Mouse (Mus musculus) heart, embryonic 14.5 days (tissue): Measurements from ENCODE around the gene Cacng7. TPM values are rescaled to one million over a fixed set of nuclear protein-coding genes. Genes with fewer than 3 reads are reported as not detected.
A peak's percentile ranks its signal among the peaks of the same experiment; 100 is the strongest.

Experiments used
- ATAC-seq: fragments of 200-750 bp; cut with Nextera tagmentation; 2 replicates; pipeline ENCODE4 v1.8.0; 2017; ENCODE audit warnings: low read depth, moderate TSS enrichment; ENCODE audit not compliant: insufficient number of reproducible peaks, insufficient read depth, low FRiP score
- H3K27ac ChIP-seq, 2 experiments: fragments of 200-500 bp in 1 of 2; fragments of 300-500 bp in 1 of 2; sonication (generic) in 1 of 2; replicated peaks in 1 of 2; 2 replicates each; pipeline ENCODE4 v1.5.1; 2012 to 2014; ENCODE audit warnings: low read depth in 2 of 2, low read length in 2 of 2, control low read depth in 1 of 2, mild to moderate bottlenecking in 1 of 2, mixed read lengths in 1 of 2; ENCODE audit not compliant: control insufficient read depth in 1 of 2, insufficient read depth in 1 of 2
- H3K27me3 ChIP-seq: fragments of 300-500 bp; sonication (generic); 2 replicates; pipeline ENCODE4 v1.6.1; 2014; ENCODE audit warnings: mild to moderate bottlenecking, low read length, control low read depth; ENCODE audit not compliant: control insufficient read depth, insufficient read depth
- H3K36me3 ChIP-seq: fragments of 300-500 bp; sonication (generic); 2 replicates; pipeline ENCODE4 v1.6.1; 2014; ENCODE audit warnings: mild to moderate bottlenecking, control low read depth, low read length, mixed read lengths; ENCODE audit not compliant: control insufficient read depth, insufficient read depth
- H3K4me1 ChIP-seq, 2 experiments: fragments of 200-500 bp in 1 of 2; fragments of 300-500 bp in 1 of 2; sonication (generic) in 1 of 2; 2 replicates each; pipeline ENCODE4 v1.6.1; 2012 to 2014; ENCODE audit warnings: low read length in 2 of 2, control low read depth in 1 of 2, mixed read lengths in 1 of 2; ENCODE audit not compliant: control insufficient read depth in 2 of 2, insufficient read depth in 2 of 2
- H3K4me2 ChIP-seq: fragments of 300-500 bp; sonication (generic); 2 replicates; pipeline ENCODE4 v1.6.1; 2014; ENCODE audit warnings: mild to moderate bottlenecking, low read length
- H3K4me3 ChIP-seq, 2 experiments: fragments of 200-500 bp in 1 of 2; fragments of 300-500 bp in 1 of 2; sonication (generic) in 1 of 2; 2 replicates each; pipeline ENCODE4 v1.5.1; 2012 to 2014; ENCODE audit warnings: low read length in 2 of 2, mild to moderate bottlenecking in 2 of 2, control low read depth in 1 of 2, low read depth in 1 of 2, moderate library complexity in 1 of 2; ENCODE audit not compliant: control insufficient read depth in 1 of 2, insufficient read depth in 1 of 2
- H3K9ac ChIP-seq: fragments of 300-500 bp; sonication (generic); 2 replicates; pipeline ENCODE4 v1.6.1; 2014; ENCODE audit warnings: mild to moderate bottlenecking, low read length
- H3K9me3 ChIP-seq: fragments of 300-500 bp; sonication (generic); 2 replicates; pipeline ENCODE4 v1.6.1; 2016; ENCODE audit warnings: low read length, control low read depth; ENCODE audit not compliant: control insufficient read depth
- WGBS: fragments of 180-500 bp; shearing (Covaris S2); extraction: QIAGEN DNeasy Blood & Tissue Kit; methylation state at CpG from one replicate; pipeline ENCODE4 v1.1.7; 2014; 5-methylcytosine and 5-hydroxymethylcytosine counted together
- polyA plus RNA-seq: library from polyadenylated mRNA; unstranded; fragments of >200 nt; fragmentation: Nextera tagmentation; extraction: Ambion mirVana; gene quantifications from 2 replicates; pipeline ENCODE4 v1.2.1, GENCODE M21; 2014

Gene Cacng7
- polyA plus RNA-seq, 1 experiment from 2014 or later = 0.39 TPM

- no peak overlapping the region for H3K27ac ChIP-seq
- no peaks in the 10 kb centered on the region for H3K27me3 ChIP-seq
- no peaks in the 10 kb centered on the region for H3K36me3 ChIP-seq
- 53% methylated on average over 3 of the region's 3 CpGs for WGBS
- no peaks in the 10 kb centered on the region for H3K9me3 ChIP-seq
- no peak overlapping the region for H3K9ac ChIP-seq
- no peak overlapping the region for H3K4me2 ChIP-seq
- no peak for ATAC-seq
- H3K4me1 ChIP-seq = no peaks in the 10 kb centered on the region; a peak in 1 of 4 replicates
- H3K4me3 ChIP-seq = no peak overlapping the region
These were observed 11.9 kb upstream of the Cacng7 start for GRCm38 (mm10) chr7:3320856-3321255.

- ATAC-seq = no peak
- WGBS = 94% methylated on average over 1 of the region's 1 CpGs
- no peak overlapping the region for H3K4me3 ChIP-seq
- no peaks in the 10 kb centered on the region; a peak in 1 of 4 replicates for H3K4me1 ChIP-seq
- no peaks in the 10 kb centered on the region for H3K9me3 ChIP-seq
- no peak overlapping the region for H3K9ac ChIP-seq
- no peaks in the 10 kb centered on the region for H3K27me3 ChIP-seq
- H3K27ac ChIP-seq = no peak overlapping the region
- no peaks in the 10 kb centered on the region for H3K36me3 ChIP-seq
- no peak overlapping the region for H3K4me2 ChIP-seq
These were observed 8.9 kb upstream of the Cacng7 start for GRCm38 (mm10) chr7:3323826-3324225.

DNA sequence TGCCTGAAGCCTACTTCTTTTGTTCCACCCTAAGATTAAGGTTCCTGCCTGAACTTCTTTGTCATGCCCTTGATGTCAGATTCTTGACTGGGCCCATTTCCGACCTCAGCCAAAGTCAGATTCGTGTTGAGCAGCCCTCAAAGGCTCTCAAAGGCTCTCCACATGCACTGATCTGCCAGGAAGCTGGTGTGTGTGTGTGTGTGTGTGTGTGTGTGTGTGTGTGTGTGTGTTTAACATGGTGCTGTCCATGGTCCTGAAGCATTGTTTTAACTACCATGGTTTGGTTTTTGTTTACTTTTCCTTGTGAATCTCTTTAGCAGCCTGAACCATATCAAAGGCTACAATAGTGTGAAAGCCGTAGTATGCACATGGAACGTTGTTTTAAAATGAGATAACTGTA lies 4.8 kb upstream of the Cacng7 start:
- peaks cover 32% of the 10 kb centered on the region for H3K27me3 ChIP-seq
- H3K9ac ChIP-seq = no peak overlapping the region
- no peak overlapping the region for H3K4me2 ChIP-seq
- no peaks in the 10 kb centered on the region for H3K9me3 ChIP-seq
- H3K4me1 ChIP-seq = no peaks in the 10 kb centered on the region; a peak in 1 of 4 replicates
- no peaks in the 10 kb centered on the region for H3K36me3 ChIP-seq
- no peak for ATAC-seq
- no peak overlapping the region for H3K27ac ChIP-seq
- no peak overlapping the region for H3K4me3 ChIP-seq
- WGBS = 40% methylated on average over 4 of the region's 4 CpGs

DNA sequence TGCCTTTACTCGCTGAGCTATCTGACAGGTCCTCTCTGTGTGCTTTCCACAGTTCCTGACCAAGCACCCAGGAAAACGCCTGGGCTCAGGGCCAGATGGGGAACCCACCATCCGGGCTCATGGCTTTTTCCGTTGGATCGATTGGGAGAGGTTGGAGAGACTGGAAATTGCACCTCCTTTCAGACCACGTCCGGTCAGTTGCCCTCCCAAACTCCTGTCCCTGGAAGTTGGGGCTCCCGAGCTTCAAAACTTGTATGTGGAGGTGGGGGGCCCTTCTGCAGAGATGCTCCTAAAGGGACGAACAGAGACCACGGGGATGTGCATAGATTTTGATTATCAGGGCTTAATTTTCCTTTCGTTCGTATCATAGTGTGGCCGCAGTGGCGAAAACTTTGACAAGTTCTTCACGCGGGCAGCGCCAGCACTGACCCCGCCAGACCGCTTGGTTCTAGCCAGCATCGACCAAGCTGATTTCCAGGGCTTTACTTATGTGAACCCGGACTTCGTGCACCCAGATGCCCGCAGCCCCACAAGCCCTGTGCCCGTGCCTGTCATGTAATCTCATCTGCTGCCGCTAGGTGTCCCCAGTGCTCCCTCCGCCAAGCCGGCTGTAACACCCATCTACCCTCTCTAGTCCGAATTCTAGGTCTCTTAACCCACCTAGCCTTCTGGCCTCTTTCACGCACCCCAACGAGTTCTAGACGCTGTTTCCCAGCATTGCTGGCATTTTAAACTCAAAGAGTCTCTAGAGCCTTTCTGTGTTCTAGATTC lies 2.8 kb upstream of the Cacng7 start:
- Histone ChIP-seq H3K4me1 (peaks cover 0 to 3% of the 10 kb centered on the region in 2 experiments; a peak in 1 of 4 replicates), H3K36me3 (no peaks in the 10 kb centered on the region), H3K27me3 (peaks cover 48% of the 10 kb centered on the region), H3K27ac (no peak overlapping the region), H3K4me3 (no peak overlapping the region), H3K9ac (no peak overlapping the region), H3K9me3 (no peaks in the 10 kb centered on the region), H3K4me2 (peak overlapping the region; percentile 33; the same call in 1 of the 2 replicates)
- WGBS = 18% methylated on average over 31 of the region's 31 CpGs
- no peak for ATAC-seq

DNA sequence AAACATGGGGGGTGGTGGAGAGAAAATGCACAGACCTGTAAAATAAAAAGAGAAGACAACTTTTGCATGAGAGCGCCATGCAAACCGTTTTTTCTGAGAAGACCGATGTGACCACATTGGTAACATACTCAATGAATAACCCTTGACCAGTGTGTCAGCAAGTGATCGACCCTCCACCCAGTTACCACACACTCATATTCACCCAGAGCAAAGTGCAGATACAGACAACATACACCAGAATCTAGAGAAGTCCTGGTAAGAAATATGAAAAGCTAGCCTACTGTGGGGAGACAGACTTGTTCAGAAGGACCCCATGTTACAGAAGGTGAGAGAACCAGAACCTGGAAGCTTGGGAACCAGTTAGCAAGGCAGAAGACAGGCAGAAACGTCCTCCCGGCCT lies 1.6 kb upstream of the Cacng7 start:
- peaks cover 0 to 3% of the 10 kb centered on the region in 2 experiments; a peak in 1 of 4 replicates for H3K4me1 ChIP-seq
- H3K36me3 ChIP-seq = no peaks in the 10 kb centered on the region
- peak overlapping the region; percentile 66 for H3K4me2 ChIP-seq
- ATAC-seq = no peak
- H3K27ac ChIP-seq = no peak overlapping the region
- peak overlapping the region; percentile 51; the same call in 1 of the 2 replicates for H3K9ac ChIP-seq
- H3K9me3 ChIP-seq = no peaks in the 10 kb centered on the region
- WGBS = 51% methylated on average over 6 of the region's 6 CpGs
- peak overlapping the region in 1 of 2 experiments; percentile 39; a peak in 2 of 4 replicates for H3K4me3 ChIP-seq
- H3K27me3 ChIP-seq = peaks cover 54% of the 10 kb centered on the region

DNA sequence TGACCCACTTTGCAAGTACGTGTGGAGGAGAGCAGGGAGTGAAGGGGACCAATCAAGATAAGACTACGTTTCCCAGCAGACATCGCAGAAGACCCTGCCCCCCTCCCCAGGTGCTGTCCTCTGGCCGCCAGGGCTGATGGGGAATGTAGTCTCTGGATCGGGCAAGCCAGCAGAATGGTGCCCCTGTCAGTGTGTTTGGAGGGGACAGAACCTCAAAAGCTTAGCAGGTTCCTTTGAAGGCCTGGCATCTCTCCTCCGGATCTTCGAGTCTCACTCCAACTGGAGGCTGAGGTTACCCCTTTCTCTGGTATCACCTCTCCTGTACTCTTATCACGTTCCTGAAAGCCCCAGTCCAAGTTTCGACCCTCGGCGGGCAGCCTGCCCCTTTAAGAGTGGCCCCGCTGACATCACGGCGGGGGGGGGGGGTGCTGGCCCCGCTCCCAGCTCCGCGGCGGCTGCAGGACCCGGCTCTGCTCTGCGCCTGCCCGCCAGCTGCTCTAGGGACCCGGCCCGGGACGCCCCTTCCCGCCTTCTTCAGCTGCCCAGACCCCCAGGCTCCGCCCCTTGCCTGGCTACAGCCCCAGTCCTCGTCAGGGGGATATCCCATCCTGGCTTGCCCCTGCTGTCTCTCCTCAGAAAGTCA lies 1.1 kb upstream of the Cacng7 start:
- no peaks in the 10 kb centered on the region for H3K9me3 ChIP-seq
- no peaks in the 10 kb centered on the region for H3K36me3 ChIP-seq
- peaks cover 54% of the 10 kb centered on the region for H3K27me3 ChIP-seq
- 2% methylated on average over 26 of the region's 27 CpGs for WGBS
- H3K4me2 ChIP-seq = peak overlapping the region; percentile 66
- peak overlapping the region; percentile 36 to 39 for H3K4me3 ChIP-seq
- no peak overlapping the region for H3K27ac ChIP-seq
- peak; percentile 79 for ATAC-seq
- peaks cover 0 to 3% of the 10 kb centered on the region in 2 experiments; a peak in 1 of 4 replicates for H3K4me1 ChIP-seq
- H3K9ac ChIP-seq = peak overlapping the region; percentile 51

GRCm38 (mm10) chr7:3332224-3332615 lies 535 bp upstream of the Cacng7 start:
- ATAC-seq = no peak
- no peak overlapping the region; the same call in 1 of the 2 replicates for H3K9ac ChIP-seq
- H3K36me3 ChIP-seq = no peaks in the 10 kb centered on the region
- 4% methylated on average over 4 of the region's 4 CpGs for WGBS
- H3K27ac ChIP-seq = no peak overlapping the region
- H3K27me3 ChIP-seq = peaks cover 54% of the 10 kb centered on the region
- no peaks in the 10 kb centered on the region for H3K9me3 ChIP-seq
- peak overlapping the region; percentile 66 for H3K4me2 ChIP-seq
- peaks cover 0 to 3% of the 10 kb centered on the region in 2 experiments; a peak in 1 of 4 replicates for H3K4me1 ChIP-seq
- peak overlapping the region; percentile 36 to 39 for H3K4me3 ChIP-seq
